Mouse (Mus musculus) small intestine, adult 2 months (tissue): ENCODE measurements around the gene Tfam.

Experiments used
- CTCF ChIP-seq: fragments of 200-500 bp; IDR thresholded peaks from 2 replicates; pipeline ENCODE4 v1.5.1; 2012; ENCODE audit warnings: low read depth, mild to moderate bottlenecking, control low read depth, inconsistent platforms, low read length, moderate library complexity, mixed read lengths; ENCODE audit not compliant: insufficient replicate concordance, insufficient read length; ENCODE audit errors: extremely low read depth
- POLR2A ChIP-seq: fragments of 200-500 bp; IDR thresholded peaks from 2 replicates; pipeline ENCODE4 v1.6.1; 2012; ENCODE audit warnings: low read depth, mild to moderate bottlenecking, control low read depth, inconsistent platforms, low read length, moderate library complexity

DNA sequence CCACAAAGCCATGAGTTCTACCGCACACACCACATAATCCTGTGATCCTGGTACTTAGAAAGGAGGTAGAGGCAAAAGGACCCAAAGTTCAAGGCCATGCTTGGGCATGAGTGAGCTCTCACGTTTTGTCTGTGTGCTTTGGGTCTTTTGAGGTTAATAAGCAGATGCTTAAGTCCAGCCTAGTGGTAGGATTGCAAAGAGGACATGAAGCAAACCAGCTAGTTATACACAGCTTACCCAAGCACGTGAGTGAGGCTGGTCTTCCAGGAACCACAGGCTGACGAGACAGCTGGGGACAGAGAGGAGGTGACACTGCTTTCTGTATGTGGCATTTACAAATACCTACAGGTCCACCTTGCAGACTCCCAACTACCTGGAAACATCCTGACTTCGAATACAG lies 14.3 kb upstream of the Tfam start:
- TF ChIP-seq CTCF (no peak), POLR2A (no peak)
